Mouse (Mus musculus) CH12F3 (cell line): ENCODE data around the gene Il5ra.

Experiments
- in situ Hi-C: fragments of 300-500 bp; cut with MboI; formaldehyde crosslinking; loops from 2 replicates; pipeline ENCODE4 v1.14.3; 2020; ENCODE audit warnings: low sequenced_read_pairs

Il5ra gene

GRCm38 (mm10) chr6:106748887-106749388 is at the start of gene Il5ra:
Gene Il5ra, minus strand, starts transcription at chr6:106749037.
- in situ Hi-C loops, result no loop called here

GRCm38 (mm10) chr6:106794094-106794814 is 45.4 kb upstream of the Il5ra start:
- in situ Hi-C loops, result no loop called here

GRCm38 (mm10) chr6:106793621-106794020 is 44.8 kb upstream of the Il5ra start:
- in situ Hi-C loops, result no loop called here

- in situ Hi-C loops, result no loop called here
Measured at GRCm38 (mm10) chr6:106793088-106793487, 44.3 kb upstream of the Il5ra start.

- in situ Hi-C loops, result no loop called here
Measured at GRCm38 (mm10) chr6:106792486-106792885, 43.6 kb upstream of the Il5ra start.

GRCm38 (mm10) chr6:106791429-106791828 is 42.6 kb upstream of the Il5ra start:
- in situ Hi-C loops, result no loop called here

- in situ Hi-C loops, result no loop called here
Measured at GRCm38 (mm10) chr6:106787138-106787537, 38.3 kb upstream of the Il5ra start.

- in situ Hi-C loops, result no loop called here
Measured at GRCm38 (mm10) chr6:106770046-106770445, 21.2 kb upstream of the Il5ra start.

GRCm38 (mm10) chr6:106769290-106769866 is 20.5 kb upstream of the Il5ra start:
- in situ Hi-C loops, result no loop called here

- in situ Hi-C loops, result no loop called here
Measured at GRCm38 (mm10) chr6:106768640-106769289, 19.9 kb upstream of the Il5ra start, which contains the start of gene Trnt1. Gene Trnt1, plus strand, starts transcription at chr6:106769120.

GRCm38 (mm10) chr6:106766774-106767173 is 17.9 kb upstream of the Il5ra start:
- in situ Hi-C loops, result no loop called here

- in situ Hi-C loops, result no loop called here
Measured at GRCm38 (mm10) chr6:106765892-106766291, 17.1 kb upstream of the Il5ra start.

GRCm38 (mm10) chr6:106761486-106761885 is 12.6 kb upstream of the Il5ra start:
- in situ Hi-C loops, result no loop called here

GRCm38 (mm10) chr6:106760473-106761218 is 11.8 kb upstream of the Il5ra start:
- in situ Hi-C loops, result no loop called here

- in situ Hi-C loops, result no loop called here
Measured at GRCm38 (mm10) chr6:106758299-106758698, 9.5 kb upstream of the Il5ra start.

- in situ Hi-C loops, result no loop called here
Measured at GRCm38 (mm10) chr6:106750291-106750690, 1.5 kb upstream of the Il5ra start.

- in situ Hi-C loops, result no loop called here
Measured at GRCm38 (mm10) chr6:106747804-106748203, 1.0 kb downstream of the Il5ra start.

- in situ Hi-C loops, result no loop called here
Measured at GRCm38 (mm10) chr6:106747251-106747650, 1.6 kb downstream of the Il5ra start.

- in situ Hi-C loops, result no loop called here
Measured at GRCm38 (mm10) chr6:106745673-106746394, 3.0 kb downstream of the Il5ra start.

GRCm38 (mm10) chr6:106743556-106744233 is 5.1 kb downstream of the Il5ra start:
- in situ Hi-C loops, result no loop called here
